Comparison of ENCODE assay signal across 17 mouse cellular contexts in genomic region chr10:89599311-89599710, GRCm38 (mm10). TPM values are rescaled to one million over a fixed set of nuclear protein-coding genes. Genes with fewer than 3 reads are reported as not detected.
DNase-seq lines count a peak whose midpoint lies in the region; ATAC-seq and TF ChIP-seq lines count a peak whose summit lies in the region.
"Had no signal": no experiment of that assay in that cellular context is flagged by ENCODE, and none has a peak within 500 bp of the region (broad histone marks: within the 10 kb centered on the region; RNA-seq: fewer than 3 reads in every experiment).

No protein-coding gene starts in this region.

- no peaks in the 10 kb centered on the region for H3K27me3 ChIP-seq in liver, postnatal 0 days (ENCODE audit: insufficient read depth, low read length)
- H3K27me3 ChIP-seq in liver, embryonic 11.5 days (replicated peaks; ENCODE audit: control insufficient read depth, insufficient read depth, low read length): no peaks in the 10 kb centered on the region
- H3K27me3 ChIP-seq in heart, embryonic 12.5 days (replicated peaks): no peaks in the 10 kb centered on the region

- 58% methylated on average over 5 of the region's 5 CpGs for WGBS in liver, postnatal 0 days (ENCODE audit: insufficient replicate concordance)
- 72% methylated on average over 5 of the region's 5 CpGs for WGBS in liver, embryonic 11.5 days
- 74% methylated on average over 5 of the region's 5 CpGs for WGBS in heart, embryonic 12.5 days

- no peak overlapping the region for H3K27ac ChIP-seq in liver, postnatal 0 days (ENCODE audit: low read depth)
- H3K27ac ChIP-seq in liver, embryonic 11.5 days (ENCODE audit: low read depth, low read length): no peak overlapping the region
- H3K27ac ChIP-seq in heart, embryonic 12.5 days (ENCODE audit: poor library complexity, severe bottlenecking): no peak overlapping the region
- H3K27ac ChIP-seq: kidney, postnatal 0 days; liver, embryonic 14.5 days; midbrain, embryonic 10.5 days had no signal

- no peaks in the 10 kb centered on the region for H3K9me3 ChIP-seq in liver, postnatal 0 days (ENCODE audit: low read length)
- H3K9me3 ChIP-seq in liver, embryonic 11.5 days (ENCODE audit: control insufficient read depth, low read length): no peaks in the 10 kb centered on the region
- no peaks in the 10 kb centered on the region for H3K9me3 ChIP-seq in heart, embryonic 12.5 days (replicated peaks)
- H3K9me3 ChIP-seq: midbrain, embryonic 10.5 days had no signal

- DNase-seq in liver, postnatal 0 days: no peak
- DNase-seq in liver, embryonic 11.5 days (ENCODE audit: low spot score): no peak
- DNase-seq in CD4-positive helper T cell, adult 2 months (ENCODE audit: low read depth, low spot score): peak; percentile 21
- peak; percentile 22 to 38 for DNase-seq in adrenal gland, postnatal 36 days
- DNase-seq in lung, postnatal 36 days: peak; percentile 5
- no peak for DNase-seq in cerebellum, adult 11 months
- DNase-seq: cerebellum, adult 9-11 months; layer of hippocampus, adult 9-11 months; right cerebral cortex, postnatal 14 days had no signal

- peak; percentile 51 for ATAC-seq in liver, postnatal 0 days
- no peak for ATAC-seq in liver, embryonic 11.5 days (replicated peaks; ENCODE audit: low FRiP score)
- ATAC-seq in megakaryocyte-erythroid progenitor cell, adult 5-6 weeks (replicated peaks; ENCODE audit: low FRiP score, low TSS enrichment, poor library complexity, severe bottlenecking): no peak
- no peak for ATAC-seq in heart, embryonic 12.5 days (ENCODE audit: insufficient number of reproducible peaks, low FRiP score)
- ATAC-seq: inflammation-experienced regulatory T-cells, adult 6 months had no signal

- H3K36me3 ChIP-seq in liver, postnatal 0 days (replicated peaks; ENCODE audit: insufficient read depth, low read length): no peaks in the 10 kb centered on the region
- H3K36me3 ChIP-seq in liver, embryonic 11.5 days (ENCODE audit: control insufficient read depth, insufficient read depth, low read length): no peaks in the 10 kb centered on the region
- H3K36me3 ChIP-seq in heart, embryonic 12.5 days: no peaks in the 10 kb centered on the region
- H3K36me3 ChIP-seq: midbrain, embryonic 10.5 days had no signal

- H3K4me3 ChIP-seq in liver, postnatal 0 days (ENCODE audit: low read depth, low read length): no peak overlapping the region
- H3K4me3 ChIP-seq in liver, embryonic 11.5 days (ENCODE audit: low read depth, low read length): no peak overlapping the region
- H3K4me3 ChIP-seq in heart, embryonic 12.5 days: no peak overlapping the region
- H3K4me3 ChIP-seq: midbrain, embryonic 10.5 days had no signal

- H3K9ac ChIP-seq in liver, postnatal 0 days (replicated peaks): no peak overlapping the region
- H3K9ac ChIP-seq in liver, embryonic 11.5 days (ENCODE audit: low read depth, low read length): no peak overlapping the region
- H3K9ac ChIP-seq in heart, embryonic 12.5 days: no peak overlapping the region
- H3K9ac ChIP-seq: liver, embryonic 14.5 days had no signal

- TF ChIP-seq EP300 in liver, postnatal 0 days (IDR thresholded peaks at IDR 0.05; ENCODE audit: low read depth): no peak

- TF ChIP-seq CTCF in liver, postnatal 0 days (IDR thresholded peaks at IDR 0.05; ENCODE audit: low read depth): no peak

- H3K4me1 ChIP-seq in liver, postnatal 0 days (ENCODE audit: insufficient read depth): peaks cover 7% of the 10 kb centered on the region
- H3K4me1 ChIP-seq in liver, embryonic 11.5 days (replicated peaks; ENCODE audit: control insufficient read depth, insufficient read depth, low read length): peaks cover 4% of the 10 kb centered on the region
- peaks cover 4% of the 10 kb centered on the region; the same call in 1 of the 2 replicates for H3K4me1 ChIP-seq in heart, embryonic 12.5 days (replicated peaks)
- H3K4me1 ChIP-seq: midbrain, embryonic 10.5 days had no signal

- H3K4me2 ChIP-seq in liver, postnatal 0 days (ENCODE audit: low read depth, low read length): no peak overlapping the region
- H3K4me2 ChIP-seq in liver, embryonic 11.5 days: no peak overlapping the region
- no peak overlapping the region for H3K4me2 ChIP-seq in heart, embryonic 12.5 days

RNA-seq across cellular contexts. Expression of gene Slc17a8, which starts 21.7 kb away (rescaled TPM):
- polyA plus RNA-seq in liver, postnatal 0 days (2015; fragmentation: Nextera tagmentation; extraction: Ambion mirVana): 0.11 and 0.15 TPM in 2 replicates
- polyA plus RNA-seq in liver, embryonic 11.5 days (2014; fragmentation: Nextera tagmentation; extraction: Ambion mirVana): 0.13 TPM in 1 of 2 replicates, not detected in the other
- total RNA-seq in adrenal gland, postnatal 36 days (2021): under 1 TPM in 1 of 2 experiments, not detected in 1; 0.07 TPM
- total RNA-seq in megakaryocyte-erythroid progenitor cell, adult 5-6 weeks (2014; fragmentation: Nextera tagmentation): 0.13 TPM in 1 of 2 replicates, not detected in the other
- total RNA-seq in megakaryocyte-erythroid progenitor cell, adult 5-6 weeks (2017): 0.19 TPM in 1 of 2 replicates, not detected in the other
- 0.09 and 0.13 TPM in 2 replicates for polyA plus RNA-seq in heart, embryonic 12.5 days (2016; fragmentation: Nextera tagmentation; extraction: Ambion mirVana)
- total RNA-seq: heart, adult 8-10 months; heart, postnatal 25 days had no signal

Comparison
In these comparisons a context has a peak if more than half of its experiments do, and no peak if none do; other contexts are left out.
1. DNase-seq: peak in CD4-positive helper T cell, adult 2 months (single experiment), adrenal gland, postnatal 36 days (2 of 2) and lung, postnatal 36 days (single experiment); none in liver, postnatal 0 days (single experiment), liver, embryonic 11.5 days (single experiment) and cerebellum, adult 11 months (single experiment).